Mouse (Mus musculus) gastrocnemius, adult 2 months (tissue): ENCODE measurements around the gene Ccdc85b. TPM values are rescaled to one million over a fixed set of nuclear protein-coding genes. Genes with fewer than 3 reads are reported as not detected.

Source experiments
- DNase-seq: peaks from one replicate; pipeline ENCODE4 v3.0.0; 2022
- H3K27ac ChIP-seq: fragments of 200-600 bp; 2 replicates; pipeline ENCODE4 v1.8.1; 2022; ENCODE audit warnings: mild to moderate bottlenecking
- H3K4me3 ChIP-seq: fragments of 200-600 bp; 2 replicates; pipeline ENCODE4 v1.8.1; 2022; ENCODE audit warnings: mild to moderate bottlenecking, moderate library complexity
- CTCF ChIP-seq: fragments of 200-600 bp; IDR thresholded peaks from 2 replicates; pipeline ENCODE4 v1.8.1; 2022; ENCODE audit warnings: antibody characterized with exemption, mild to moderate bottlenecking, moderate library complexity
- intact Hi-C: fragments of 180-260 bp; cut with DNase I; formaldehyde crosslinking; loops from one replicate; pipeline ENCODE4 v1.15.1; 2025
- total RNA-seq, 2 experiments: library from RNA; stranded (reverse); gene quantifications; 2 replicates each; pipeline ENCODE4 v1.2.3; 2021

Ccdc85b gene
- total RNA-seq, 2 experiments from 2014 or later = 3.9 to 7.2 TPM

DNA sequence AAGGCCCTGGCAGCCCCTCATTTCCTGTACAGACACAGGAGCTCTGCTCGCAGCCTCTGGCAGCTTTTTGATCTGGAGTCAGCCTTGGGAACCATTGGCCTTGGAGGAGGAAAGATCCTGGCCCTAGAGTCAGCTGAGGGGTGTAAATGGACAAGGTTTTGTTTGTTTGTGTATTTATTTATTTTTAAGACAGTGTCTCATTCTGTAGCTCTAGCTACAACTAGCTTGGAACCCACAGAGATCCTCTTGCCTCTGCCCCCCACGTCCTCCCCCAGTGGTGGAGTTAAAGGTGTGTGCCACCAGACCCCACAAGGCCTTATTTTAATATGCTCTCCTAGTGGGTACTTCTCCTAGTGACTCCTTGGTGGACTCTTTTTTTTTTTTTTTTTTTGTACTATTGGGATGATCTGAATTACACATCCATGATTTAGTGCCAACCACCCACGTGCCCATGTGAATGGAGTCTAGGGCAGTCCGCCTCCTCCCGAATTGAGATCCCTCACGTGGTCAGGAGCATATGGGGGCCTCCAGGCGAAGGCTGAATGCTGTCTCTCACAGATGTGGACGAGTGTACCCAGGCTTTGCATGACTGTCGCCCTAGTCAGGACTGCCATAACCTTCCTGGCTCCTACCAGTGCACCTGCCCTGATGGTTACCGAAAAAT, 19.4 kb upstream of the Ccdc85b start:
- no peak for TF ChIP-seq CTCF
- DNase-seq = no peak
- Histone ChIP-seq H3K27ac (no peak overlapping the region), H3K4me3 (no peak overlapping the region)
- intact Hi-C loops = no loop called here

DNA sequence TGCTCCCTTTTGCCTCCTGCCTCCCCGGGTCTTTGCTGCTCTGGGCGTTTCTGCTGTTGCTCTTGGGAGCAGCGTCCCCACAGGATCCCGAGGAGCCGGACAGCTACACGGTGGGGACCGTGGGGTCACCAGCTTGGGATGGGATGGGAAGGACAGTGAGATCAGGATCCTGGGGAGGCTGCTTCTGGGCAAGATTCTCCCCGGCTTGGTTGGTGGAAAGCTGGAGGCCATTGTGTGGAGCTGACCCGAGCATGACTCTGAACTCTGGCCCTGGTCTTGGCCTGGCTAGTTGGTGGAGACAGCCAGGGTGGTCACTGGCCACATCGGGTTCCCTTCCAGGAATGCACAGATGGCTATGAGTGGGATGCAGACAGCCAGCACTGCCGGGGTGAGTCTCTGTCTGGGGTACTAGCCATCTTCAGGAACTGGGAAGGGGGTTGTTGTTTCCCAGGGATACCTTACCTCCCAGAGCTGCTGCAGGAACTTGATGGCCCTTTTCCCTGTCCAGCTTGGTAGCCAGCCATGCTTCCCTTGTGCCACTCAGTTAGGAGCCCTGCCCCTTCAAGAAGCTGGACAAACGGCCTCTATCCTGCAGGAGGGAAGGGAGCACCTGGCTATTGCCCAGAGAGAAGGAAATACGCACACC, 17.5 kb upstream of the Ccdc85b start:
- Histone ChIP-seq H3K4me3 (peak overlapping the region; percentile 78), H3K27ac (peak overlapping the region; percentile 80)
- intact Hi-C loops = no loop called here
- no peak for TF ChIP-seq CTCF
- peak; percentile 35 for DNase-seq

DNA sequence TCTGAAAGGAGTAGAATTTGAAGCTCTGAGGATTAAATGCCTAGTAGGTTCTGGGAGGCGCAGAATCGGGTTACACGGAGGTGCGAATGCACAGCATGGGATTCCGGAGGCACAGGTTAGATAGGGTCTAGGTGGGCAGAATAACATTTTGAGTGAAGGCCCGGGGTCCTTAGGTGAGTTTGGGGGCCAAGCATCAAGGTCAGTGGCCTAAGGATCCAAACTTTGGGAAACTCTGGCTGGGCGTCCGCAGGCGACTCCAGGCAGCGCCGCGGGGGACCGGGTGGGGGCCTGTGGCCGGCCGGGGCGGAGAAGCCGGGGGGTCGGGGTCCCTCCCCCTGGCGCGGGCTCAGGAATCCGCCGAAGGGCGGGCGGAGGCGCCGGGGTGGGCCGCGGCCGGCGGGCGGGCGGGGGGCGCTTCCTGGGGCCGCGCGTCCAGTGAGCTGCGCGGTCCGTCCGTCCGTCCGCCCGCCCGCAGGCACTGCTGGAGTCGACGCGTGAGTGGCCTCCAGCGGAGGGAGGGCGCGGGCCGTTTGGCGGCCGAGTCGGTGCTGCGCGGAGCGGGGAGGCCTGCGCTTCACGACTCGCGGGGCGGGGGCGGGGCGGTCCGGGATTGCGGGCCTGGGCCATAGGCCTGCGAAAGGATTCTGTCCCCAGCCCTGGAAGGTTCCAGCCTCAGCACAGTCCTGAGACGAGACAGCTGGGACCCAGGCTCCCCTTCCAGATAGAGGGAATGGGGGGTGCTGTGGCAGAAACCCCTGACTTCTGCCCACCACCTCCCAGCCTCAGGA, 16.8 kb upstream of the Ccdc85b start:
- peak overlapping the region; percentile 80 for H3K27ac ChIP-seq
- peak; percentile 79 for DNase-seq
- H3K4me3 ChIP-seq = peak overlapping the region; percentile 78
- intact Hi-C loops = no loop called here
- TF ChIP-seq CTCF = no peak

GRCm38 (mm10) chr19:5473720-5474119, 16.0 kb upstream of the Ccdc85b start, which contains the start of gene Efemp2:
Gene Efemp2 (plus strand): TSS chr19:5473954.
- DNase-seq = peak; percentile 88
- H3K27ac ChIP-seq = peak within 1 kb of the TSS; percentile 80
- TF ChIP-seq CTCF = no peak
- intact Hi-C loops = no loop called here
- H3K4me3 ChIP-seq = peak within 1 kb of the TSS; percentile 78

GRCm38 (mm10) chr19:5472857-5473256, 15.2 kb upstream of the Ccdc85b start:
- peak; percentile 44 for TF ChIP-seq CTCF
- intact Hi-C loops = no loop called here
- no peak overlapping the region for H3K27ac ChIP-seq
- DNase-seq = no peak
- H3K4me3 ChIP-seq = no peak overlapping the region

DNA sequence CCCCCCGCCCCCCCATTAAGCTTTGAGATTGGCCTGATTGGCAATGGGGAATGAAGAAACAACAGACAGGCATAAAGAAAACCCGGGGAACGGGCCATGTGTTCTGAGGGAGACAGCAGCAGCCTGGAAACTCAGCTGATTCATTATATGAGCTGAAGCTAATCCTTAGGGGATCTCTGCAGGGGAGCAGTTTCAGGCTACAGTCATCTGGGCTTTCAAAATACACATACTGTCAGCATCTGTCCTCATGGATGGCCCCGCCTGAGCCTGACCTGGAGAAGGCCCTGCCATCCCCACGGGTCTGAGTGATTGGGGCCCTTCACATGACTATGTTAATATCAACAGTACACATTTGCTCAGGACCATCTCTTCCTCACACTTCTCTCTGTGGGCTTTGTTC, 14.2 kb upstream of the Ccdc85b start:
- no peak overlapping the region for H3K4me3 ChIP-seq
- H3K27ac ChIP-seq = no peak overlapping the region
- intact Hi-C loops = no loop called here
- no peak for TF ChIP-seq CTCF
- no peak for DNase-seq

DNA sequence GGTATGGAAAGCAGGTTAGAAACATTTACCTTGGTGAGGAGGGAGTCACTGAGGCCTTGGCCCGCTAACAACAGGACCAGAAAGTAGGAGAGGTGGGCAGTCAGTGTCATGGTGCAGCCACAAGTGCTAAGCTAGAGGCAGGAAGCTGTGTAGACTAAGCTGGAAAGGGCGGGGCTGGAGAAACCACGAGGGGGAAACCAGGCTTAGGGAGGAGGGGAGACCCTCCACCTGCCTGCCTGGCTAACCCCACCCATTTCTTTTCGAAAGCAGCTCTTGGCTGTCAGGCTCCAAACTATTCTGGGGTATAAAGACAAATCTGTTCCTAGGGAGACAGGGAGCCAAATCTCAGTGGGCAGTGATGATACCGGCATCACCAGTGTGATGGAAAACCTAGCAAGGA, 10.7 kb upstream of the Ccdc85b start, which contains the start of gene Ctsw:
Gene Ctsw (minus strand): TSS at position 134 of the 400 bp plus-strand sequence.
- H3K4me3 ChIP-seq = no peak within 1 kb of the TSS
- no peak within 1 kb of the TSS for H3K27ac ChIP-seq
- intact Hi-C loops = no loop called here
- DNase-seq = no peak
- no peak for TF ChIP-seq CTCF

- intact Hi-C loops = no loop called here
- no peak for DNase-seq
- no peak overlapping the region for H3K27ac ChIP-seq
- H3K4me3 ChIP-seq = no peak overlapping the region
- TF ChIP-seq CTCF = no peak
These were observed 9.3 kb upstream of the Ccdc85b start for GRCm38 (mm10) chr19:5466916-5467500.

DNA sequence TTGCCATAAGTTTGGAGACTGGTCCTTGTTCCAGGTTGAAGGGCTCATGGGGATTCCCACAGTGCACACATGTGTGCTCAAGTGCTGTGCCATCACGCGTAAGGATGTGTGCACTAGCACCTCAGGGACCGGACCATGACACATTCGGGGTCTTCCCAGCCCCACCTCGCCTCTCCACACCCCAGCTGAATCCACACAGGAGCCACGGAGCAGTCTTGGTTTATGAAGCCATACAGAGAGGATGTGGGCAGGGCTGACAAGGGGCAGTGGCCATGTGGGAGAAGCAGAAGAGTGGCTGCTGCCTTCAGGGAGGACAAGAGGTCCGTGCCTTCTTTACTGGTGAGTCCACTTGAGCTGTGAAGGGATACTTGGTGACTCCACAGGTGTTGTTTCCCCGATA, 7.3 kb upstream of the Ccdc85b start:
- Histone ChIP-seq H3K27ac (no peak overlapping the region), H3K4me3 (no peak overlapping the region)
- intact Hi-C loops = no loop called here
- TF ChIP-seq CTCF = no peak
- DNase-seq = no peak

DNA sequence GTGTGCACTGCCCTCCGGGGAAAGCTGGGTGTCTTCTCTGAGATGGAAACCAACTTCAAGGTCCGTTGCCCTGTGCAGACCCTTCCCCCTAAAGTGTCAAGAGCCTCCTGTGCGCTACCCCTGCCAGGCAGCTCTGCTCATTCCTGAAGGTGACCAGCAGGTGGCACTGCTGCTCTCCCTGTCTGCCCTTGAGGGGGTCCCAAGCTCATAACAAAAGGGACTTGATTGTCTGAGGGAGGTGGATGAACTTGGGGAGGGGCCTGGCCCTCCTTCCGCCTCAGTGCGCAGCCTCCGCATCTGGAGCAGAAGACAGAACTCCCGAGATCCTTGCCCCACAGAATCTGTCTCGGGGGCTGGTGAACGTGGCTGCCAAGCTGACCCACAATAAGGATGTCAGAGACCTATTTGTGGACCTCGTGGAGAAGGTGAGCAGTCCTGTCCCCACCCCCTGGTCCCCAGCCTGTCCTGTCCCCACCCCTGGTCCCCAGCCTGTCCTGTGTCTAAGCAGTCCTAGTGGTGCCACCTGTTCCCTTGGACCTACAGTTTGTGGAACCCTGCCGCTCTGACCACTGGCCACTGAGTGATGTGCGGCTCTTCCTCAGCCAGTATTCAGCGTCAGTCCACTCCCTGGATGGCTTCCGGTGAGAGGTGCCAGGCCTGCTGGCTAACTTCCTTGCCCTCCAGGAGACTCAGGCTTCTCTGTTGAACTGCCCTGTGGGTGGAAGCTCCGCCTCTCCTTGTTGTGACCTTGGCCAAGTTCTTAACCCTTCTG, 6.3 kb upstream of the Ccdc85b start:
- H3K4me3 ChIP-seq = peak overlapping the region; percentile 34
- peak overlapping the region; percentile 58 for H3K27ac ChIP-seq
- peak; percentile 59 for DNase-seq
- intact Hi-C loops = loop anchor here (2.0 kb wide), 1 partner anchor 23 kb away; no protein-coding TSS in a partner anchor
- peak; percentile 93 for TF ChIP-seq CTCF

DNA sequence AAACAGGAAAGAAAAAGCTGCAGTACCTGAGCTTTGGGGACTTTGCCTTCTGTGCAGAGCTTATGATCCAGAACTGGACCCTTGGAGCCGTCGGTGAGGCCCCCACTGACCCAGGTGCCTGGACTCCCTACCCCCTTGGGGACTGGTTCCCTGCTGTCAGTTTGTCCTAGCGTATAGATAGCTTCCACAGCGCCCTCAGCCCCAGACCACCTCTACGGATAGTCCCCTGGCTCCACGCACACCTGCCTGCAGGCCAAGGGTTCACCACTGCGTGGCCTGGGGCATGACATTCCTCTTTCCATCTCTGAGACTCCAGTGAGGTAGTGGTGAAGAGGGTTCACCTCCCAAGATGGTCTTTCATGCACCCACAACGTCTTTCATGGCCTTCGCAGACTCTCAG, 5.5 kb upstream of the Ccdc85b start:
- TF ChIP-seq CTCF = no peak
- DNase-seq = no peak
- intact Hi-C loops = loop anchor here (2.0 kb wide), 1 partner anchor 24 kb away; no protein-coding TSS in a partner anchor

GRCm38 (mm10) chr19:5461411-5461810, 3.7 kb upstream of the Ccdc85b start:
- peak overlapping the region; percentile 89 for H3K4me3 ChIP-seq
- no peak for TF ChIP-seq CTCF
- peak overlapping the region; percentile 94; the same call in 1 of the 2 replicates for H3K27ac ChIP-seq
- no peak for DNase-seq
- intact Hi-C loops = no loop called here

More for the DNA sequence above, 5.5 kb upstream of the Ccdc85b start:
- Histone ChIP-seq H3K4me3 (no peak overlapping the region), H3K27ac (no peak overlapping the region)
